In the genomic region with DNA sequence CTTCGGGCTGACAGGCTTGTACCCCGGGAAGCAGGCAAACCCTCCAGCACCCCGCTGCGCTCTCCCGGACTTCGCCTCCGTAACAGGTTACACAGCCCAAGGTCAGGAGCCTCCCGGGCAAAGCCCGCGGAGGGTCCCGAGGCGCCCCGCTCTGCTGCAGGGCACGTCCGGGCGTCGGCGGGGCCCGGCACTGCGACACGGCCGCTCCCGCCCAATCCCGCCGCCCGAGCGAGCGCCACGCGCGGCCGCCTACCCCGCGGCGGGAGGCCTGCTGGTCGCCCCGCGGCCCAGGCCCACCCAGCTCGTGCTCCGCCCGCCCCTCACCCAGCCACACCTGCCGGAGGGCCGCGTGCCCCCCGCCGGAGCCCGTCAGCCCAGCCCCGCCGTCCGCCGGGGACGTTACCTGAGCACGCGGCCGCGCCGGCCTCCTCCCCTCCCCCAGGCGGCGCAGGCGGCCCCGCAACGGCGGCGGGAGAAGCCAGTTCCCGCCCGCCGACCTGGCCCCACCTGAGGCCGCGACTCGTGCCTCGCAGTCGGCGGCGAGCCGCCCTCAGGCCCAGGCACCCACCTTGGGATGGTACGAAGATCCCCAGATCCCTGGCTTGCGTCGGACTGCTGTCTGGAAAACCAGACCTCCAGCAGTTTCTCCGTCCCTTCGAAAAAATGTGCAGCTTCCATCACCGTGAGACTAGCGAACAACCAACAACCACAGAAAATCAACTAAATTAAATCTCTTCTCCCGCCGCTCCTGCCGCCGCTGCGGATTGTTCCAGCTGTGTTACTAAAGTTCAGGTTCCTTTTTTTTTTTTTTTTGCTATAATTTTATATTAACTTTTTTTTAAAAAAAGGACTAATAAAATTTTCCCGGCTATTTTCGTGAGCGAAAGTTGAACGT, we compare ENCODE assay signal across 8 mouse cellular contexts. TPM values are rescaled to one million over a fixed set of nuclear protein-coding genes. Genes with fewer than 3 reads are reported as not detected.
DNase-seq lines count a peak whose midpoint lies in the region; ATAC-seq lines count a peak whose summit lies in the region.
"Not testable (repeated sequence)": the region's sequence is repeated elsewhere in the genome, so short reads cannot be mapped to it uniquely, and the experiment has no call there.

No protein-coding gene starts in this region.

- peak overlapping the region; percentile 93 for H3K27ac ChIP-seq in hindbrain, embryonic 16.5 days (ENCODE audit: low read depth, low read length)

- H3K9ac ChIP-seq in hindbrain, embryonic 16.5 days (ENCODE audit: low read depth, low read length): peak overlapping the region; percentile 99

- peak overlapping the region; percentile 96 for H3K4me3 ChIP-seq in hindbrain, embryonic 16.5 days (ENCODE audit: low read length)

- peaks cover 11% of the 10 kb centered on the region for H3K4me1 ChIP-seq in hindbrain, embryonic 16.5 days (ENCODE audit: control insufficient read depth, insufficient read depth, low read depth, low read length)

- not testable (repeated sequence) for H3K9me3 ChIP-seq in hindbrain, embryonic 16.5 days (ENCODE audit: control insufficient read depth, low read length)

- DNase-seq in T-cell, adult 2 months (ENCODE audit: low spot score): peak; percentile 48
- DNase-seq in cerebellum, postnatal 25 days: peak; percentile 77 to 78
- peak; percentile 39 to 40 for DNase-seq in frontal cortex, postnatal 36 days (ENCODE audit: low spot score in 2 of 2)
- DNase-seq in left cerebral cortex, postnatal 10 days (ENCODE audit: extremely low spot score in 1 of 2, low spot score in 2 of 2): peak; percentile 9 to 62
- DNase-seq in lung, postnatal 4 days: peak; percentile 56 to 61
- peak; percentile 30 for DNase-seq in retina, postnatal 7 days (ENCODE audit: low read depth, low spot score)
- DNase-seq in thymus, postnatal 25 days: peak; percentile 67

- 1% methylated on average over 59 of the region's 91 CpGs for WGBS in hindbrain, embryonic 16.5 days

- H3K36me3 ChIP-seq in hindbrain, embryonic 16.5 days (ENCODE audit: control insufficient read depth, insufficient read depth, low read length): not testable (repeated sequence)

- peak overlapping the region; percentile 80 for H3K4me2 ChIP-seq in hindbrain, embryonic 16.5 days (ENCODE audit: low read length)

- intact Hi-C loops in left cerebral cortex, postnatal 10 days (cut with DNase I): loop anchor here (1.0 to 5.0 kb wide), 2 partner anchors 43 to 46 kb away; a partner anchor contains a TSS

- ATAC-seq in hindbrain, embryonic 16.5 days: peak; percentile 16

- H3K27me3 ChIP-seq in hindbrain, embryonic 16.5 days (replicated peaks; ENCODE audit: control insufficient read depth, insufficient read depth, low read length): not testable (repeated sequence)

RNA-seq across cellular contexts. Expression of a gene that starts 0.6 kb away (rescaled TPM):
- polyA plus RNA-seq in hindbrain, embryonic 16.5 days (2015; fragmentation: Nextera tagmentation; extraction: Ambion mirVana): 35.5 and 40.4 TPM in 2 replicates
- total RNA-seq in left cerebral cortex, postnatal 10 days (2021): 10 to 100 TPM; 47.5 to 50.0 TPM

RNA-seq across cellular contexts. Expression of a gene that starts 37.9 kb away (rescaled TPM):
- 9.6 and 11.0 TPM in 2 replicates for polyA plus RNA-seq in hindbrain, embryonic 16.5 days (2015; fragmentation: Nextera tagmentation; extraction: Ambion mirVana)
- 10 to 100 TPM; 44.0 to 46.7 TPM for total RNA-seq in left cerebral cortex, postnatal 10 days (2021)

RNA-seq across cellular contexts. Expression of a gene that starts 43.5 kb away (rescaled TPM):
- polyA plus RNA-seq in hindbrain, embryonic 16.5 days (2015; fragmentation: Nextera tagmentation; extraction: Ambion mirVana): 64.9 and 67.9 TPM in 2 replicates
- total RNA-seq in left cerebral cortex, postnatal 10 days (2021): 10 to 100 TPM; 25.1 to 28.8 TPM

RNA-seq across cellular contexts. Expression of a gene that starts 54.6 kb away (rescaled TPM):
- polyA plus RNA-seq in hindbrain, embryonic 16.5 days (2015; fragmentation: Nextera tagmentation; extraction: Ambion mirVana): 63.5 and 64.0 TPM in 2 replicates
- 10 to 100 TPM; 25.9 to 30.9 TPM for total RNA-seq in left cerebral cortex, postnatal 10 days (2021)

Comparison
In these comparisons a context has a peak if more than half of its experiments do, and no peak if none do; other contexts are left out.
1. Peak in every context shown above with its lines: DNase-seq, ATAC-seq, H3K4me3 ChIP-seq and H3K27ac ChIP-seq.